In genomic region chr8:119579096-119579495, GRCm38 (mm10) we compare ENCODE assay signal across 21 mouse cellular contexts. TPM values are rescaled to one million over a fixed set of nuclear protein-coding genes. Genes with fewer than 3 reads are reported as not detected.
"Had no signal": no experiment of that assay in that cellular context is flagged by ENCODE, and none has a peak within 500 bp of the region (broad histone marks: within the 10 kb centered on the region; RNA-seq: fewer than 3 reads in every experiment).

No protein-coding gene starts in this region.

- H3K27ac ChIP-seq: limb, embryonic 10.5 days; limb, embryonic 13.5 days; liver, embryonic 12.5 days; liver, embryonic 15.5 days; midbrain, embryonic 13.5 days; stomach, embryonic 15.5 days had no signal

- H3K36me3 ChIP-seq: limb, embryonic 10.5 days; limb, embryonic 13.5 days; liver, embryonic 12.5 days; liver, embryonic 15.5 days; midbrain, embryonic 13.5 days; stomach, embryonic 15.5 days had no signal

- ATAC-seq: liver, embryonic 12.5 days; midbrain, embryonic 13.5 days had no signal

- H3K9ac ChIP-seq: limb, embryonic 13.5 days; liver, embryonic 12.5 days; liver, embryonic 15.5 days; midbrain, embryonic 13.5 days; stomach, embryonic 15.5 days had no signal

- H3K4me2 ChIP-seq: limb, embryonic 13.5 days; liver, embryonic 12.5 days; liver, embryonic 15.5 days; midbrain, embryonic 13.5 days; stomach, embryonic 15.5 days had no signal

- H3K9me3 ChIP-seq: limb, embryonic 10.5 days; limb, embryonic 13.5 days; liver, embryonic 12.5 days; liver, embryonic 15.5 days; midbrain, embryonic 13.5 days; stomach, embryonic 15.5 days had no signal

- DNase-seq: kidney, adult 18-20 months; kidney, adult 9 months; kidney, postnatal 14 days; kidney, postnatal 4 days; liver; lung, adult 2 months; lung, postnatal 4 days; spleen, adult 18-20 months; thymus, adult 18-20 months; thymus, postnatal 36 days had no signal

- H3K4me3 ChIP-seq: limb, embryonic 10.5 days; limb, embryonic 13.5 days; liver, embryonic 12.5 days; liver, embryonic 15.5 days; midbrain, embryonic 13.5 days; stomach, embryonic 15.5 days had no signal

RNA-seq across cellular contexts. Expression of gene Dnaaf1, which starts 4.1 kb away (rescaled TPM):
- polyA plus RNA-seq: neural tube, embryonic 11.5 days had no signal

RNA-seq across cellular contexts. Expression of gene Adad2, which starts 33.5 kb away (rescaled TPM):
- total RNA-seq: megakaryocyte progenitor cell, adult 5-6 weeks had no signal
- polyA plus RNA-seq: limb, embryonic 10.5 days; liver, embryonic 12.5 days; liver, embryonic 15.5 days; lung, adult 2 months; lung, embryonic 16.5 days; midbrain, embryonic 13.5 days; neural tube, embryonic 11.5 days; neural tube, embryonic 14.5 days; stomach, embryonic 15.5 days; urinary bladder, adult 2 months had no signal
